Mouse (Mus musculus): ENCODE data around the gene Tff2. TPM values are rescaled to one million over a fixed set of nuclear protein-coding genes. Genes with fewer than 3 reads are reported as not detected.

Tff2 gene
- polyA plus RNA-seq, 1 experiment from 2014 or later, result not detected

GRCm38 (mm10) chr17:31103823-31104222, 40.3 kb downstream of the Tff2 start:
- H3K9ac ChIP-seq, result no peak overlapping the region
- no peaks in the 10 kb centered on the region for H3K36me3 ChIP-seq
- H3K4me1 ChIP-seq, result 0 out of 2 replicates have a peak, but pooled peaks cover 3% of the 10 kb centered on the region
- H3K27ac ChIP-seq, result no peak overlapping the region
- no peak overlapping the region for H3K4me2 ChIP-seq
- ATAC-seq (ENCODE audit: insufficient number of reproducible peaks, low FRiP score, low TSS enrichment, low read depth), result no peak
- WGBS, result 82% methylated on average over 8 of the region's 8 CpGs
- H3K9me3 ChIP-seq, result no peaks in the 10 kb centered on the region
- no peak overlapping the region for H3K4me3 ChIP-seq
- no peaks in the 10 kb centered on the region for H3K27me3 ChIP-seq

DNA sequence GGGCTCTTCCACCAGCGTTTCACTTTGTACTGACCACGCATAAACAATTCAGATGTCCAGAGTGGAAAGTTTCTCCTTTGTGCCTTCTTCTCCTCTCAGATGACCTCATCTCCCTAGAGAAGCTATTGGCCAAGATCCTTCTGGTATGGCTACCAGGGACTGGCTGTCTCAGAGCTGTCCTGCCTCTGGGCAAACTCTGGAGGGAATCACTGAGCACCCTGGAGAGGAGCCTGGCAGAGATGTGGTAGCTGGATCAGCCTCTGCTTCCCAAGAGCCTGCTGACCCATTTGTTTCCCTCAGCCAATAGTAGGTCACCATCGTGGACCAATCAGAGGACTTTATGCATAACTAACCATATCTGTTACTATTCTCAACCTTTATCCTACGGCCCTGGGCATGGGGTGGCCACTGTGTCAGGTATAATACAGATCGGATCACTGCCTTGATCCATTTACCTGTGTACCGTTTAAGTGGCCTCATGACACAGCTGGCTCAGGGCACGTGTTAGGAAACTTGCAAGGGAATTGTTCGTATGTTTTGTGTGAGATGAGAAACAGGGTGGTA, 41.0 kb downstream of the Tff2 start:
- 0 out of 2 replicates have a peak, but pooled peaks cover 3% of the 10 kb centered on the region for H3K4me1 ChIP-seq
- 83% methylated on average over 8 of the region's 8 CpGs for WGBS
- no peak overlapping the region for H3K9ac ChIP-seq
- no peak overlapping the region for H3K27ac ChIP-seq
- H3K36me3 ChIP-seq, result no peaks in the 10 kb centered on the region
- no peak overlapping the region for H3K4me2 ChIP-seq
- H3K27me3 ChIP-seq, result no peaks in the 10 kb centered on the region
- no peak overlapping the region for H3K4me3 ChIP-seq
- ATAC-seq (ENCODE audit: insufficient number of reproducible peaks, low FRiP score, low TSS enrichment, low read depth), result no peak
- H3K9me3 ChIP-seq, result no peaks in the 10 kb centered on the region

GRCm38 (mm10) chr17:31098788-31099187, 45.3 kb downstream of the Tff2 start:
- WGBS, result 78% methylated on average over 5 of the region's 5 CpGs
- Histone ChIP-seq H3K27ac (no peak overlapping the region), H3K27me3 (no peaks in the 10 kb centered on the region), H3K4me2 (no peak overlapping the region), H3K36me3 (no peaks in the 10 kb centered on the region), H3K9ac (no peak overlapping the region), H3K4me3 (no peak overlapping the region), H3K9me3 (no peaks in the 10 kb centered on the region), H3K4me1 (no peaks in the 10 kb centered on the region)
- ATAC-seq (ENCODE audit: insufficient number of reproducible peaks, low FRiP score, low TSS enrichment, low read depth), result no peak

DNA sequence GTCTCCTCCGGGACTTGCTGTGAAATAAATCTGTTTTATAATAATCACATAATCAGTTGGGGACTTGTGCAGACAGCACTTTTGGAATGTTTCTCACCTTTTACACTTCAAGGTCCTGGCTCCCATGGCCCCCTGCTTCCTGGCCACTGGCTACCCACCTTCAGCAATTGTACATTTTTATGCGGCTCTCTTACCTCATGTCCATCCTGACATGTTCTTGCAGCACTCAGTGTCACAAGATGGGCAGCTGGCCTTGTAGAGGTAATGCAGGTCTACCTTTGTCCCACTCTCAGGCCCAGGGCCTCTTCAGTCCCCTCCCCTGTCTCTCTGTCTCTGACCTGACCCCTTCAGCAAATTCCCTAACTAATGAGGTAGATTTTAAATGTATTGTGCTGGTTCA, 47.2 kb downstream of the Tff2 start:
- no peaks in the 10 kb centered on the region for H3K27me3 ChIP-seq
- no peak for ATAC-seq (ENCODE audit: insufficient number of reproducible peaks, low FRiP score, low TSS enrichment, low read depth)
- 0 out of 2 replicates have a peak overlapping the region, but pooled peaks have one; percentile 27 for H3K27ac ChIP-seq
- H3K9me3 ChIP-seq, result no peaks in the 10 kb centered on the region
- H3K9ac ChIP-seq, result no peak overlapping the region
- no peaks in the 10 kb centered on the region for H3K4me1 ChIP-seq
- H3K36me3 ChIP-seq, result no peaks in the 10 kb centered on the region
- WGBS, result 96% methylated on average over 2 of the region's 2 CpGs
- no peak overlapping the region for H3K4me2 ChIP-seq
- H3K4me3 ChIP-seq, result no peak overlapping the region

DNA sequence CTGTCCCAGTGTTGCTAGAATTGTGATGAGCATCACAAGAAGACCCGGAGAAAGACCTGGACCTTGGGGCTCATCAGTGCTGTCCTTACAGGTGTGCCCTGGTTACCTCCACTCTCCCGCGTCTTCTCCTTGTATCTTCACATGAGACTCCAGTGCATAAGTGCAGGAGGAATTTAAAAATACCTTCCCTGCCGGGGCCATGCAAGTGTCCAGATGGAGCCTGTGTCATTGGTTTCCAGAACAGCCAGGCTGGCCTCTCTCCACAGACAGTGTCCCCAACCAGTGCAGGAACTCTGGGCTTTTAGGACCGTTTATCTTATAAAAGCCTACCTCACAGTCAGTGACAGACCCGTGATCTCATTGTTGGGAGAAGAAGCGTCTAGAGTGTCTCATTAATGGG, 48.5 kb downstream of the Tff2 start:
- WGBS, result 83% methylated on average over 7 of the region's 7 CpGs
- no peak overlapping the region for H3K27ac ChIP-seq
- no peak for ATAC-seq (ENCODE audit: insufficient number of reproducible peaks, low FRiP score, low TSS enrichment, low read depth)

DNA sequence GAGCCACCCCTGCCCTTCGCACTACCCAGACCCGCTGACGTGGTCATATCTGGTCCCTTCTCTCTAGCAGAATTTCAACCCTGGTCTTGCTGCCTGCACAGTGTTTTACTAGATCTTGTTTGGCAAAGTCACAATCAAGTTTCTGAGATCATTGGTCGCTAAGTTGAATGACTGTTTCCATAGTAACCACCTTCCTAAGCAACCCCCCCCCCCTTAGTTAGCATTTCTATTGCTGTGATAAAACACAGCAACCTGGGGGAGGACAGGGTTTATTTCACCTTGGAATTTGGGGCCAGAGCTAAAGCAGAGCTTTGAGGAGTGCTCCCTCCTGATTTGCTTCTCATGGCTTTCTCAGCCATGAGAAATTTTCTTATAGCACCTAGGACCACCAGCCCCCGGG, 49.3 kb downstream of the Tff2 start:
- Histone ChIP-seq H3K9ac (no peak overlapping the region), H3K4me1 (0 out of 2 replicates have a peak, but pooled peaks cover 5% of the 10 kb centered on the region), H3K36me3 (no peaks in the 10 kb centered on the region), H3K27ac (no peak overlapping the region), H3K4me3 (no peak overlapping the region), H3K4me2 (no peak overlapping the region), H3K9me3 (no peaks in the 10 kb centered on the region), H3K27me3 (no peaks in the 10 kb centered on the region)
- 50% methylated on average over 5 of the region's 5 CpGs for WGBS
- ATAC-seq (ENCODE audit: insufficient number of reproducible peaks, low FRiP score, low TSS enrichment, low read depth), result no peak

More for the DNA sequence above, 48.5 kb downstream of the Tff2 start:
- Histone ChIP-seq H3K4me3 (no peak overlapping the region), H3K4me1 (no peaks in the 10 kb centered on the region), H3K36me3 (no peaks in the 10 kb centered on the region), H3K27me3 (no peaks in the 10 kb centered on the region), H3K9ac (no peak overlapping the region), H3K4me2 (no peak overlapping the region), H3K9me3 (no peaks in the 10 kb centered on the region)

Other genes starting within 250 kb of the Tff2 start
- 0.08 TPM in 1 of 2 replicates, not detected in the other for gene Glp1r, start 242.5 kb downstream of the Tff2 start, polyA plus RNA-seq (2015; fragmentation: Nextera tagmentation; extraction: Ambion mirVana)
- gene Umodl1, start 189.6 kb downstream of the Tff2 start, polyA plus RNA-seq (2015; fragmentation: Nextera tagmentation; extraction: Ambion mirVana), result not detected in 2 replicates
- gene Abcg1, start 86.6 kb downstream of the Tff2 start, polyA plus RNA-seq (2015; fragmentation: Nextera tagmentation; extraction: Ambion mirVana), result 8.6 and 9.2 TPM in 2 replicates
- 0.35 TPM in 1 of 2 replicates, not detected in the other for gene Tff3, start 14.6 kb downstream of the Tff2 start, polyA plus RNA-seq (2015; fragmentation: Nextera tagmentation; extraction: Ambion mirVana)
- not detected in 2 replicates for gene Tff1, start 21.0 kb upstream of the Tff2 start, polyA plus RNA-seq (2015; fragmentation: Nextera tagmentation; extraction: Ambion mirVana)
- gene Tmprss3, start 54.7 kb upstream of the Tff2 start, polyA plus RNA-seq (2015; fragmentation: Nextera tagmentation; extraction: Ambion mirVana), result 0.06 TPM in 1 of 2 replicates, not detected in the other
- 0.32 and 0.82 TPM in 2 replicates for gene Ubash3a, start 63.6 kb upstream of the Tff2 start, polyA plus RNA-seq (2015; fragmentation: Nextera tagmentation; extraction: Ambion mirVana)
- gene Rsph1, start 133.1 kb upstream of the Tff2 start, polyA plus RNA-seq (2015; fragmentation: Nextera tagmentation; extraction: Ambion mirVana), result 0.57 and 0.70 TPM in 2 replicates
- 3.3 and 4.0 TPM in 2 replicates for gene Slc37a1, start 142.5 kb upstream of the Tff2 start, polyA plus RNA-seq (2015; fragmentation: Nextera tagmentation; extraction: Ambion mirVana)
- gene Pde9a, start 241.9 kb upstream of the Tff2 start, polyA plus RNA-seq (2015; fragmentation: Nextera tagmentation; extraction: Ambion mirVana), result 23.4 and 23.9 TPM in 2 replicates

All from limb, embryonic 15.5 days (tissue).